In the genomic region with DNA sequence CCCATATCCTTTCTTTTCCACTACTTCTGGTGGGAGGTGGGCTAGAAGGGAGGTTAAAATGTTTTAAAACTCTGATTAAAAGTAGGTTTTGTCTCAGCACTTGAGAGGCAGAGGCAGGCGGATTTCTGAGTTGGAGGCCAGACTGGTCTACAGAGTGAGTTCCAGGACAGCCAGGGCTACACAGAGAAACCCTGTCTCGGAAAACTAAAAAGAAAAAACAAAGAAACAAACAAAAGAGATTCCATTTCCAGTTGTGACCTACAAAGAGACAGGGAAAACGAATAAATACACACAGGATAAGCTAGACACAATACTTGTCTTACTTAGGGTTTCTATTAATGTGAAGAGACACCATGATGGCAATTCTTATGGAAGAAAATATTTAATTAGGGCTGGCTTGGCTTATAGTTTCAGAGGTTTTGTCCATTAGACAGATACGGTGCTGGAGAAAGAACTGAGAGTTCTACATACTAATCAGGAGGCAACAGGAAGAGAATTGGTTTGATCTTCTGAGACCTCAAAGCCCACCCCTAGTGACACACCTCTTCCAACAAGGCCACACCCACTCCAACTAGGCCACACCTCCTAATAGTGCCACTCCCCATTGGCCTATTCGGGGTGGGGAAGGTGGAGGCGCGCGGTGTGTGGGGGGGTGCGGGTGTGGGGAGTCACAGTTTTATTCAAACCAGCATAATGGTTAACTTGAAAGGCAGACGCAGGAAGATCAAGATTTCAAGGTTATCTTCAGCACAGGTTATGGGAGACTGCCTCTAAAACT, we compare ENCODE assay signal across 19 mouse cellular contexts. TPM values are rescaled to one million over a fixed set of nuclear protein-coding genes. Genes with fewer than 3 reads are reported as not detected.
A peak's percentile ranks its signal among the peaks of the same experiment; 100 is the strongest.
DNase-seq lines count a peak whose midpoint lies in the region; ATAC-seq and TF ChIP-seq lines count a peak whose summit lies in the region.
"Had no signal": no experiment of that assay in that cellular context is flagged by ENCODE, and none has a peak within 500 bp of the region (broad histone marks: within the 10 kb centered on the region; RNA-seq: fewer than 3 reads in every experiment).

No protein-coding gene starts in this region.

- H3K4me3 ChIP-seq in limb, embryonic 13.5 days: no peak overlapping the region
- no peak overlapping the region for H3K4me3 ChIP-seq in limb, embryonic 10.5 days
- peak overlapping the region; percentile 29 to 66 for H3K4me3 ChIP-seq in MEL (ENCODE audit: control insufficient read depth in 1 of 2, insufficient read depth in 1 of 2, low read depth in 2 of 2, low read length in 2 of 2)
- H3K4me3 ChIP-seq in liver, embryonic 12.5 days: no peak overlapping the region
- H3K4me3 ChIP-seq: midbrain, embryonic 12.5 days had no signal

- WGBS in limb, embryonic 13.5 days: 31% methylated on average over 10 of the region's 10 CpGs
- WGBS in limb, embryonic 10.5 days: 37% methylated on average over 10 of the region's 10 CpGs
- WGBS in liver, embryonic 12.5 days (ENCODE audit: insufficient replicate concordance): 27% methylated on average over 10 of the region's 10 CpGs

- H3K79me2 ChIP-seq in MEL (ENCODE audit: control insufficient read depth, insufficient read depth, low read length, poor library complexity): no peaks in the 10 kb centered on the region

- no peaks in the 10 kb centered on the region for H3K9me3 ChIP-seq in limb, embryonic 13.5 days
- no peaks in the 10 kb centered on the region for H3K9me3 ChIP-seq in limb, embryonic 10.5 days (replicated peaks)
- no peaks in the 10 kb centered on the region for H3K9me3 ChIP-seq in MEL (replicated peaks; ENCODE audit: insufficient read depth, low read length)
- H3K9me3 ChIP-seq in liver, embryonic 12.5 days (replicated peaks): no peaks in the 10 kb centered on the region
- H3K9me3 ChIP-seq: midbrain, embryonic 12.5 days had no signal

- no peak for TF ChIP-seq RAD21 in MEL (IDR thresholded peaks at IDR 0.05; ENCODE audit: low read depth, low read length)

- H3K27ac ChIP-seq in limb, embryonic 13.5 days: no peak overlapping the region
- no peak overlapping the region for H3K27ac ChIP-seq in limb, embryonic 10.5 days
- 0 out of 2 replicates have a peak overlapping the region, but pooled peaks have one; percentile 58 for H3K27ac ChIP-seq in MEL (ENCODE audit: control insufficient read depth, low read depth, low read length)
- peak overlapping the region; percentile 65 for H3K27ac ChIP-seq in liver, embryonic 12.5 days
- H3K27ac ChIP-seq: midbrain, embryonic 12.5 days had no signal

- no peak for ATAC-seq in limb, embryonic 13.5 days (ENCODE audit: low FRiP score, low read depth)
- ATAC-seq in liver, embryonic 12.5 days: no peak
- ATAC-seq in erythroblast, adult 5-6 weeks (replicated peaks; ENCODE audit: low FRiP score, poor library complexity, severe bottlenecking): no peak
- ATAC-seq: lung, postnatal 0 days had no signal

- H3K36me3 ChIP-seq in limb, embryonic 13.5 days: peaks cover 6% of the 10 kb centered on the region; the same call in 1 of the 2 replicates
- peaks cover 6% of the 10 kb centered on the region for H3K36me3 ChIP-seq in limb, embryonic 10.5 days
- H3K36me3 ChIP-seq in MEL (ENCODE audit: control insufficient read depth in 1 of 2, insufficient read depth in 2 of 2, low read length in 2 of 2): peaks cover 0 to 27% of the 10 kb centered on the region in 2 experiments; a peak in 2 of 4 replicates
- peaks cover 6% of the 10 kb centered on the region for H3K36me3 ChIP-seq in liver, embryonic 12.5 days

- peak overlapping the region; percentile 40; the same call in 1 of the 2 replicates for H3K9ac ChIP-seq in limb, embryonic 13.5 days
- H3K9ac ChIP-seq in MEL (ENCODE audit: control insufficient read depth, low read depth, low read length, poor library complexity, severe bottlenecking): peak overlapping the region; percentile 27
- H3K9ac ChIP-seq in liver, embryonic 12.5 days: no peak overlapping the region
- H3K9ac ChIP-seq: midbrain, embryonic 12.5 days had no signal

- peaks cover 11% of the 10 kb centered on the region for H3K4me1 ChIP-seq in limb, embryonic 13.5 days
- peaks cover 13% of the 10 kb centered on the region for H3K4me1 ChIP-seq in limb, embryonic 10.5 days
- peaks cover 23 to 44% of the 10 kb centered on the region in 2 experiments for H3K4me1 ChIP-seq in MEL (ENCODE audit: control insufficient read depth in 1 of 2, insufficient read depth in 2 of 2, low read length in 2 of 2)
- H3K4me1 ChIP-seq in liver, embryonic 12.5 days: peaks cover 78% of the 10 kb centered on the region

- DNase-seq in limb, embryonic 10.5 days (ENCODE audit: low spot score): no peak
- peak; percentile 83 for DNase-seq in MEL (ENCODE audit: low read depth, low spot score)
- DNase-seq in thymus, postnatal 10 days (ENCODE audit: low spot score in 2 of 2): peak; percentile 31 to 32
- no peak for DNase-seq in adrenal gland, adult 18-20 months (ENCODE audit: low spot score in 2 of 2)
- DNase-seq in Muller cell, postnatal 12 days (ENCODE audit: inconsistent ontology term): no peak
- DNase-seq: cerebellum, adult 2 months; embryo, embryonic 11 days; kidney, adult 11 months; layer of hippocampus, adult 9-11 months had no signal

- no peak for TF ChIP-seq EP300 in MEL (IDR thresholded peaks at IDR 0.05; ENCODE audit: low read depth in 1 of 2, low read length in 2 of 2)

- no peak for TF ChIP-seq CTCF in MEL (IDR thresholded peaks at IDR 0.05 in 2 of 3, conservative IDR thresholded peaks at IDR 0.05 in 1 of 3; ENCODE audit: control insufficient read depth in 1 of 3, insufficient read depth in 1 of 3, low read depth in 2 of 3, low read length in 3 of 3, poor library complexity in 1 of 3, severe bottlenecking in 1 of 3)

- TF ChIP-seq POLR2A in MEL (IDR thresholded peaks at IDR 0.05; ENCODE audit: control insufficient read depth in 1 of 2, insufficient read depth in 1 of 2, low read depth in 1 of 2, low read length in 2 of 2, poor library complexity in 1 of 2): peak in 1 of 2 experiments; percentile 34; a peak in 1 of 4 replicates

- H3K4me2 ChIP-seq in limb, embryonic 13.5 days (replicated peaks): no peak overlapping the region
- peak overlapping the region; percentile 50 for H3K4me2 ChIP-seq in liver, embryonic 12.5 days
- H3K4me2 ChIP-seq: midbrain, embryonic 12.5 days had no signal

- peaks cover 6% of the 10 kb centered on the region; the same call in 1 of the 2 replicates for H3K27me3 ChIP-seq in limb, embryonic 13.5 days
- H3K27me3 ChIP-seq in limb, embryonic 10.5 days (ENCODE audit: low read depth, poor library complexity, severe bottlenecking): no peaks in the 10 kb centered on the region
- H3K27me3 ChIP-seq in MEL (ENCODE audit: control insufficient read depth in 1 of 2, insufficient read depth in 2 of 2, low read length in 2 of 2): no peaks in the 10 kb centered on the region
- no peaks in the 10 kb centered on the region for H3K27me3 ChIP-seq in liver, embryonic 12.5 days (replicated peaks)
- H3K27me3 ChIP-seq: midbrain, embryonic 12.5 days had no signal

RNA-seq across cellular contexts. Expression of gene Vkorc1, which starts 3.0 kb away (rescaled TPM):
- polyA plus RNA-seq in limb, embryonic 13.5 days (2015; fragmentation: Nextera tagmentation; extraction: Ambion mirVana): 159 and 174 TPM in 2 replicates
- polyA plus RNA-seq in limb, embryonic 10.5 days (2016; fragmentation: Nextera tagmentation; extraction: Ambion mirVana): 48.3 and 51.8 TPM in 2 replicates
- 28.7 and 36.2 TPM in 2 replicates for total RNA-seq in MEL (2012; rRNA removed)
- 10 to 100 TPM in 1 of 2 experiments, not detected in 1; 66.4 TPM for polyA plus RNA-seq in MEL (2012; ENCODE audit: insufficient read depth in 1 of 2, insufficient read length in 2 of 2, low read depth in 1 of 2, low replicate concordance in 2 of 2, missing spikeins in 1 of 2)
- 75.0 and 80.3 TPM in 2 replicates for polyA plus RNA-seq in liver, embryonic 12.5 days (2016; fragmentation: Nextera tagmentation; extraction: Ambion mirVana)
- 10 to 100 TPM; 67.2 to 67.4 TPM for total RNA-seq in adrenal gland, adult 18-20 months (2021)
- 9.8 and 25.7 TPM in 2 replicates for total RNA-seq in erythroblast, adult 5-6 weeks (2015; ENCODE audit: low replicate concordance)
- total RNA-seq in erythroblast, adult 5-6 weeks (2017; ENCODE audit: low replicate concordance): 0.94 and 2.5 TPM in 2 replicates

RNA-seq across cellular contexts. Expression of gene Gm21974, which starts 3.1 kb away (rescaled TPM):
- not detected in 2 replicates for polyA plus RNA-seq in limb, embryonic 13.5 days (2015; fragmentation: Nextera tagmentation; extraction: Ambion mirVana)
- polyA plus RNA-seq in limb, embryonic 10.5 days (2016; fragmentation: Nextera tagmentation; extraction: Ambion mirVana): not detected in 2 replicates
- total RNA-seq in MEL (2012; rRNA removed): not detected in 2 replicates
- polyA plus RNA-seq in MEL (2012; ENCODE audit: insufficient read depth in 1 of 2, insufficient read length in 2 of 2, low read depth in 1 of 2, low replicate concordance in 2 of 2, missing spikeins in 1 of 2): not detected
- not detected in 2 replicates for polyA plus RNA-seq in liver, embryonic 12.5 days (2016; fragmentation: Nextera tagmentation; extraction: Ambion mirVana)
- not detected for total RNA-seq in adrenal gland, adult 18-20 months (2021)
- total RNA-seq in erythroblast, adult 5-6 weeks (2015; ENCODE audit: low replicate concordance): not detected in 2 replicates
- not detected in 2 replicates for total RNA-seq in erythroblast, adult 5-6 weeks (2017; ENCODE audit: low replicate concordance)
- total RNA-seq: granulocyte monocyte progenitor cell, adult 5-6 weeks; heart, postnatal 25 days; left cerebral cortex, postnatal 25 days had no signal
- polyA plus RNA-seq: cerebellum, adult 2 months; lung, postnatal 0 days; midbrain, embryonic 12.5 days; neural tube, embryonic 11.5 days; urinary bladder, adult 2 months had no signal

RNA-seq across cellular contexts. Expression of gene Bckdk, which starts 5.5 kb away (rescaled TPM):
- 84.9 and 85.3 TPM in 2 replicates for polyA plus RNA-seq in limb, embryonic 13.5 days (2015; fragmentation: Nextera tagmentation; extraction: Ambion mirVana)
- 130 and 137 TPM in 2 replicates for polyA plus RNA-seq in limb, embryonic 10.5 days (2016; fragmentation: Nextera tagmentation; extraction: Ambion mirVana)
- 32.6 and 35.0 TPM in 2 replicates for total RNA-seq in MEL (2012; rRNA removed)
- 100 to 1,000 TPM in 1 of 2 experiments, not detected in 1; 126 TPM for polyA plus RNA-seq in MEL (2012; ENCODE audit: insufficient read depth in 1 of 2, insufficient read length in 2 of 2, low read depth in 1 of 2, low replicate concordance in 2 of 2, missing spikeins in 1 of 2)
- 81.3 and 82.2 TPM in 2 replicates for polyA plus RNA-seq in liver, embryonic 12.5 days (2016; fragmentation: Nextera tagmentation; extraction: Ambion mirVana)
- 100 to 1,000 TPM in 1 of 2 experiments, 10 to 100 TPM in 1; 97.1 to 109 TPM for total RNA-seq in adrenal gland, adult 18-20 months (2021)
- total RNA-seq in erythroblast, adult 5-6 weeks (2015; ENCODE audit: low replicate concordance): 25.1 and 43.8 TPM in 2 replicates
- 12.5 and 12.9 TPM in 2 replicates for total RNA-seq in erythroblast, adult 5-6 weeks (2017; ENCODE audit: low replicate concordance)

RNA-seq across cellular contexts. Expression of gene Prss53, which starts 7.6 kb away (rescaled TPM):
- polyA plus RNA-seq in limb, embryonic 13.5 days (2015; fragmentation: Nextera tagmentation; extraction: Ambion mirVana): 1.9 and 2.1 TPM in 2 replicates
- polyA plus RNA-seq in limb, embryonic 10.5 days (2016; fragmentation: Nextera tagmentation; extraction: Ambion mirVana): 0.50 and 0.75 TPM in 2 replicates
- total RNA-seq in MEL (2012; rRNA removed): 0.10 and 0.15 TPM in 2 replicates
- polyA plus RNA-seq in MEL (2012; ENCODE audit: insufficient read depth in 1 of 2, insufficient read length in 2 of 2, low read depth in 1 of 2, low replicate concordance in 2 of 2, missing spikeins in 1 of 2): under 1 TPM in 1 of 2 experiments, not detected in 1; 0.77 TPM
- 0.26 and 0.49 TPM in 2 replicates for polyA plus RNA-seq in liver, embryonic 12.5 days (2016; fragmentation: Nextera tagmentation; extraction: Ambion mirVana)
- total RNA-seq in adrenal gland, adult 18-20 months (2021): 1 to 10 TPM; 1.2 to 1.9 TPM
- total RNA-seq in erythroblast, adult 5-6 weeks (2015; ENCODE audit: low replicate concordance): not detected in 2 replicates
- total RNA-seq in erythroblast, adult 5-6 weeks (2017; ENCODE audit: low replicate concordance): not detected in 2 replicates
- total RNA-seq: granulocyte monocyte progenitor cell, adult 5-6 weeks had no signal

RNA-seq across cellular contexts. Expression of gene Kat8, which starts 13.9 kb away (rescaled TPM):
- 44.2 and 47.8 TPM in 2 replicates for polyA plus RNA-seq in limb, embryonic 13.5 days (2015; fragmentation: Nextera tagmentation; extraction: Ambion mirVana)
- polyA plus RNA-seq in limb, embryonic 10.5 days (2016; fragmentation: Nextera tagmentation; extraction: Ambion mirVana): 48.0 and 53.0 TPM in 2 replicates
- 40.3 and 45.8 TPM in 2 replicates for total RNA-seq in MEL (2012; rRNA removed)
- 10 to 100 TPM in 1 of 2 experiments, not detected in 1; 39.5 TPM for polyA plus RNA-seq in MEL (2012; ENCODE audit: insufficient read depth in 1 of 2, insufficient read length in 2 of 2, low read depth in 1 of 2, low replicate concordance in 2 of 2, missing spikeins in 1 of 2)
- polyA plus RNA-seq in liver, embryonic 12.5 days (2016; fragmentation: Nextera tagmentation; extraction: Ambion mirVana): 29.5 and 31.0 TPM in 2 replicates
- total RNA-seq in adrenal gland, adult 18-20 months (2021): 10 to 100 TPM; 27.1 to 30.2 TPM
- total RNA-seq in erythroblast, adult 5-6 weeks (2015; ENCODE audit: low replicate concordance): 3.5 and 4.4 TPM in 2 replicates
- 9.5 and 16.4 TPM in 2 replicates for total RNA-seq in erythroblast, adult 5-6 weeks (2017; ENCODE audit: low replicate concordance)

Comparison
In these comparisons a context has a peak if more than half of its experiments do, and no peak if none do; other contexts are left out.
1. H3K27ac ChIP-seq: peak in MEL (single experiment) and liver, embryonic 12.5 days (single experiment); none in limb, embryonic 13.5 days (single experiment) and limb, embryonic 10.5 days (single experiment).
2. H3K4me3 ChIP-seq: peak in MEL (2 of 2); none in limb, embryonic 13.5 days (single experiment), limb, embryonic 10.5 days (single experiment) and liver, embryonic 12.5 days (single experiment).
3. DNase-seq: peak in MEL (single experiment) and thymus, postnatal 10 days (2 of 2); none in limb, embryonic 10.5 days (single experiment), adrenal gland, adult 18-20 months (0 of 2) and Muller cell, postnatal 12 days (single experiment).